Mouse (Mus musculus) kidney, postnatal 0 days (tissue): Measurements from ENCODE around the gene Spsb3. TPM values are rescaled to one million over a fixed set of nuclear protein-coding genes. Genes with fewer than 3 reads are reported as not detected.

Experiments used
- ATAC-seq: fragments of 200-750 bp; cut with Nextera tagmentation; replicated peaks from 2 replicates; pipeline ENCODE4 v1.8.0; 2017; ENCODE audit warnings: low read depth, moderate number of reproducible peaks, moderate TSS enrichment, moderate library complexity; ENCODE audit not compliant: low FRiP score
- DNase-seq: peaks from one replicate; pipeline ENCODE4 v3.0.0-alpha.2; 2016; ENCODE audit warnings: low spot score
- H3K27ac ChIP-seq: fragments of 300-500 bp; sonication (generic); 2 replicates; pipeline ENCODE4 v1.5.1; 2014; ENCODE audit warnings: mild to moderate bottlenecking
- H3K27me3 ChIP-seq: fragments of 300-500 bp; sonication (generic); 2 replicates; pipeline ENCODE4 v1.6.1; 2014; ENCODE audit warnings: low read length, mixed read lengths; ENCODE audit not compliant: insufficient read depth
- H3K36me3 ChIP-seq: fragments of 300-500 bp; sonication (generic); 2 replicates; pipeline ENCODE4 v1.6.1; 2014; ENCODE audit warnings: low read length, mixed read lengths; ENCODE audit not compliant: insufficient read depth
- H3K4me1 ChIP-seq: fragments of 300-500 bp; sonication (generic); replicated peaks from 2 replicates; pipeline ENCODE4 v1.6.1; 2014; ENCODE audit warnings: antibody characterized with exemption, low read length, mixed read lengths; ENCODE audit not compliant: insufficient read depth
- H3K4me2 ChIP-seq: fragments of 300-500 bp; sonication (generic); 2 replicates; pipeline ENCODE4 v1.6.1; 2014; ENCODE audit warnings: mild to moderate bottlenecking, low read length, moderate library complexity, mixed read lengths
- H3K4me3 ChIP-seq: fragments of 300-500 bp; sonication (generic); replicated peaks from 2 replicates; pipeline ENCODE4 v1.5.1; 2014; ENCODE audit warnings: low read depth, low read length
- H3K9ac ChIP-seq: fragments of 300-500 bp; sonication (generic); 2 replicates; pipeline ENCODE4 v1.6.1; 2014; ENCODE audit warnings: low read depth, low read length
- H3K9me3 ChIP-seq: fragments of 300-500 bp; sonication (generic); replicated peaks from 2 replicates; pipeline ENCODE4 v1.6.1; 2016; ENCODE audit warnings: low read length, inconsistent platforms, mixed read lengths
- CTCF ChIP-seq: IDR thresholded peaks from 2 replicates; pipeline ENCODE4 v1.5.1; 2016; ENCODE audit warnings: antibody characterized with exemption, low read depth, mild to moderate bottlenecking, moderate library complexity
- WGBS: fragments of 180-500 bp; shearing (Covaris S2); extraction: QIAGEN DNeasy Blood & Tissue Kit; methylation state at CpG from one replicate; pipeline ENCODE4 v1.1.7; 2014; 5-methylcytosine and 5-hydroxymethylcytosine counted together
- polyA plus RNA-seq: library from polyadenylated mRNA; unstranded; fragments of >200 nt; fragmentation: Nextera tagmentation; extraction: Ambion mirVana; gene quantifications from 2 replicates; pipeline ENCODE4 v1.2.1, GENCODE M21; 2015

Gene Spsb3
- polyA plus RNA-seq, 1 experiment from 2014 or later: 53.4 TPM

DNA sequence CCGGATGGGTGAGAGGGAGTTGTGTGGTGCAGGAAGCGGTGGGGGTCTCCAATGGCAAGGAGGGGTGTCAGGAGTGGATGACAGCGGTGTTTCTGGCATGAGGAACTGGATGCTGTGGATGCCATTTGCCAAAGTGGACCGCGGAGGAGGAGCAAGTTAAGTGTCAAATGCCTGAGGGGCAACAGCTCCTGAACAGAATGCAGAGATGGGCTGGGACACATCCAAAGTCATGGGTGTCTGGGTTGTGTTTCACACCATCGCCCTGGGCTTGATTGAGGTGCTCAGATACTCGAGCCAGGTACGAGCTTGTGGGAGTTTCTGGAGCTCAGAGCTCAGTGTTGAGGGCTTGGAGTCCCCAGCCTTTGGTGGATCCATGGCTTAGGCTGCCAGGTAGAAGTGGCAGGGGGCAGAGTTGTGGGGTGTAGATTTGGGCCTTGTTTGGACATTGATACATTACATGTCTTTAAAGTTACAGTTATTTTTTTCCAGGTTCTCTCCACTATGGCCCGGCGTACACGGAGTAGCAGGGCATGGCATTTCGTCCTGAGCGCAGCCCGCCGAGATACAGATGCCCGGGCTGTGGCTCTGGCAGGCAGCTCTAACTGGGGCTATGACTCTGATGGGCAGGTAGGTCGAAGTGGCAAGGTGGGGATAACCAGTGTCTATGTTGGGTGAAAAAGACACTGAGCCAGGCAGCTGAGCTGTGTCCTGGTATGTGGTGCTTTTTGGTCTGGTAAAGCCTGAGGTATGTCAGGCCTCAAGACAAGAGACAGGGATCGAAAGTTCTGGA, 1.0 kb downstream of the Spsb3 start:
- 56% methylated on average over 18 of the region's 18 CpGs for WGBS
- Histone ChIP-seq H3K27me3 (no peaks in the 10 kb centered on the region), H3K36me3 (peaks cover 26% of the 10 kb centered on the region)

GRCm38 (mm10) chr17:24888862-24889261, 2.4 kb downstream of the Spsb3 start:
- H3K27me3 ChIP-seq: no peaks in the 10 kb centered on the region
- peaks cover 35% of the 10 kb centered on the region for H3K36me3 ChIP-seq

More for the DNA sequence above, 1.0 kb downstream of the Spsb3 start:
- H3K4me1 ChIP-seq: peaks cover 6% of the 10 kb centered on the region
- TF ChIP-seq CTCF: no peak
- DNase-seq (peak; percentile 13), ATAC-seq (no peak)
- H3K9ac ChIP-seq: peak overlapping the region; percentile 77
- peak overlapping the region; percentile 76 for H3K4me2 ChIP-seq
- peak overlapping the region; percentile 76 for H3K4me3 ChIP-seq
- peak overlapping the region; percentile 80 for H3K27ac ChIP-seq
- H3K9me3 ChIP-seq: no peaks in the 10 kb centered on the region

GRCm38 (mm10) chr17:24890151-24891092, 4.0 kb downstream of the Spsb3 start:
- ATAC-seq: no peak

More at GRCm38 (mm10) chr17:24888862-24889261, 2.4 kb downstream of the Spsb3 start:
- WGBS: 85% methylated on average over 3 of the region's 3 CpGs
- DNase-seq (no peak), ATAC-seq (no peak)
- TF ChIP-seq CTCF: no peak
- Histone ChIP-seq H3K4me3 (no peak overlapping the region), H3K4me1 (peaks cover 6% of the 10 kb centered on the region), H3K9me3 (no peaks in the 10 kb centered on the region), H3K27ac (no peak overlapping the region), H3K4me2 (no peak overlapping the region), H3K9ac (no peak overlapping the region)

DNA sequence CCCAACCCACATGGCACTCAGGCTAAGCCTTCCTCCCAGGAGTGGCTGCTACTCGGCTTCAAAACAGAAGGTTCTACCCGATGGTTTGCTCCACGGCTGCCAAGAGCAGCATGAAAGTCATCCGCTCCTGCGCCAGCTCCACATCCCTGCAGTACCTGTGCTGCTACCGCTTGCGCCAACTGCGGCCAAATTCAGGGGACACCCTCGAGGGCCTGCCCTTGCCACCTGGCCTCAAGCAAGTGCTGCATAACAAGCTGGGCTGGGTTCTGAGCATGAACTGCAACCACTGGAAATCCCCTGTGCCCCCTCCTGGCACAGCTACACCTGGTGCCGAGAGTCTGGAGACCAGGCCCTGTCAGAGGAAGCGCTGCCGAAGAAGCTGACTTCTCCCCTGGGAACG, 4.9 kb downstream of the Spsb3 start:
- H3K36me3 ChIP-seq: peaks cover 30% of the 10 kb centered on the region
- WGBS: 84% methylated on average over 13 of the region's 13 CpGs
- TF ChIP-seq CTCF: no peak

More at GRCm38 (mm10) chr17:24890151-24891092, 4.0 kb downstream of the Spsb3 start:
- WGBS: 83% methylated on average over 18 of the region's 19 CpGs
- no peak for DNase-seq
- H3K36me3 ChIP-seq: peaks cover 30% of the 10 kb centered on the region
- H3K4me1 ChIP-seq: peaks cover 12% of the 10 kb centered on the region
- H3K9me3 ChIP-seq: no peaks in the 10 kb centered on the region
- H3K4me3 ChIP-seq: no peak overlapping the region
- no peak overlapping the region for H3K9ac ChIP-seq
- H3K4me2 ChIP-seq: no peak overlapping the region
- H3K27ac ChIP-seq: no peak overlapping the region
- TF ChIP-seq CTCF: no peak
- H3K27me3 ChIP-seq: no peaks in the 10 kb centered on the region

DNA sequence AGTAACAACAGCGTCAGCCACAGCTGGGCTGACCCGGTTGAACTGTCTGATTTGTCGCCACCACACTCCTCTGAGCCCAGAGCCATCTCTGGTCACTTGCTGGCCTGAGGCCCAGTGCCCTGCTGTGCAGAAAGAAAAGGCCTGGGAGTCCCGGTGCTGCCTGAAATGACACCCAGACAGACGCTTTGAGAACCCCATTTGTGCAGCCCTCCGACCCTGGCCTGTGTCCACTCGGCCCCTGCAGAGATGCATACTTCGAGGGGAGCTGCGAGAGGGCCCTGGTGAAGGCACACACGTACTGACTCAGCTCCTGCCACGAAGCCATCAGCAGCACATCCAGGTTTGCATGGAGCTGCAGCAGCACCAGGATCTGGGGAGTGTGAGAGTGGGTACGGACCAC, 6.3 kb downstream of the Spsb3 start:
- Histone ChIP-seq H3K27me3 (no peaks in the 10 kb centered on the region), H3K27ac (no peak overlapping the region), H3K36me3 (peaks cover 30% of the 10 kb centered on the region), H3K9me3 (no peaks in the 10 kb centered on the region), H3K4me3 (no peak overlapping the region), H3K4me2 (no peak overlapping the region), H3K9ac (no peak overlapping the region), H3K4me1 (peaks cover 6% of the 10 kb centered on the region; the same call in 1 of the 2 replicates)
- TF ChIP-seq CTCF: no peak
- 93% methylated on average over 12 of the region's 12 CpGs for WGBS
- no peak for ATAC-seq
- no peak for DNase-seq

More for the DNA sequence above, 4.9 kb downstream of the Spsb3 start:
- DNase-seq (no peak), ATAC-seq (no peak)
- Histone ChIP-seq H3K4me1 (peaks cover 12% of the 10 kb centered on the region), H3K4me3 (no peak overlapping the region), H3K4me2 (no peak overlapping the region), H3K27me3 (no peaks in the 10 kb centered on the region), H3K9ac (no peak overlapping the region), H3K27ac (no peak overlapping the region), H3K9me3 (no peaks in the 10 kb centered on the region)

DNA sequence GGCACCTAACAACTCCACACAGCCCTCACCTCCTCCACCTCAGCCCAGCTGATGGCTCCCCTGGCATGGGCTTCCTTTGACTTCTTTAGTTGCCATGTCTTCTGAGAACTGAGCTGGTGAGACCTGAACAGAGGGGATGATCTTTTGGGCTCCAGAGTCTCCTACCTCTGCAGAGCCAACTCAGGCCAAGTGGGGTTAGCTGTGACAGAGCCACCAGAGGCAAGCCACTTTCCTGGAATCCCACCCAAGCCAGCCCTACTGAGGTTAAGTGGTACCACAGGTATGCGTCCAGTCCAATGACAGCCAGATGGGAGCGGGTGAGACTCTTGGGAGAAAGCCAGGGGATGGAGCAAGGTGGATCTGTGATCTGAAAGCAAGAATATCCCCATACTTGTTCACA, 6.8 kb downstream of the Spsb3 start:
- no peaks in the 10 kb centered on the region for H3K27me3 ChIP-seq
- ATAC-seq: no peak
- H3K9ac ChIP-seq: no peak overlapping the region
- no peak for DNase-seq
- H3K27ac ChIP-seq: no peak overlapping the region
- H3K4me2 ChIP-seq: no peak overlapping the region
- H3K4me3 ChIP-seq: no peak overlapping the region
- H3K9me3 ChIP-seq: no peaks in the 10 kb centered on the region
- peaks cover 30% of the 10 kb centered on the region for H3K36me3 ChIP-seq
- 91% methylated on average over 2 of the region's 2 CpGs for WGBS
- TF ChIP-seq CTCF: no peak
- peaks cover 6% of the 10 kb centered on the region; the same call in 1 of the 2 replicates for H3K4me1 ChIP-seq
